Mouse (Mus musculus): ENCODE data around the gene Tjp2.

DNA sequence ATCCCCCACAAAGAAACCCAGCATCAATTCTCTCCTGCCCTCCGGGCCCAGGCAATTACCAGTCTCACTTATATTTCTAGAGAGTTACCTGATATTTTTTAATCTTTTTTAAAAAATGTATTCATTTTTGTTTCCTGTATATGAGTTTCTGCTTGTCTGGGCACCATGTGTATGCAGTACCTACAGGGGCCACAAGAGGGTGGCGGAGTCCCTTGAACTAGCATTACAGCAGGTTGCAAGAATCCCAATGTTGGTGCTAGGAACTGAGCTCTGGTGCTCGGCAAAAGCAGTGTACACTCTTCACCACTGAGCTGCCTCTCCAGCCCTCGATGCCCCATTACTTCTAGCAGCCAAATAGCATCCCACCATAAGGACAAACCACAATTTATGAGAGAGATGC is 30.6 kb downstream of the Tjp2 start:
- TF ChIP-seq GATA1 (IDR thresholded peaks at IDR 0.05; ENCODE audit: low read length) = no peak
- no peak for TF ChIP-seq TAL1 (IDR thresholded peaks at IDR 0.05; ENCODE audit: low read length)
